Mouse (Mus musculus): Measurements from ENCODE around the gene Dnaaf2. TPM values are rescaled to one million over a fixed set of nuclear protein-coding genes. Genes with fewer than 3 reads are reported as not detected.

Gene Dnaaf2
- polyA plus RNA-seq, 1 experiment from 2014 or later, result 13.9 TPM

DNA sequence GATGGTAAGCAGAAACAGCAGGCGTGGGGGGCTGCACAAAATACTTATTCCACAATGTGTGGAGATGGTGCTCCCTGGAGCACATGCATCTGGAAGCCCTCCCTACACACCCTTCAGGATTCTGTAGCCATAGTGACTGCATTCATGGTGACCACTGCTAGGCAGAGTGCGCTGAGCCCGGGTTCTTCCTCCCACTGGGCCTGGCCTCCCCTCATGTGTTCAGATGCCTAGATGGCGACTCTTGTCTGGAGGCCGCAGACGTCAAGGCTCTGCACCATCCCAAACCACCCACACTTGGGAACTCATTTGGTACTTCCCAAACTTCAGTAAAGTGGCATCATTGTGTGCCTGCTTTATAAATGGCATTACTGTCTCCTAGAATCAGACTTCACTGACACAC lies 54.8 kb downstream of the Dnaaf2 start:
- no peaks in the 10 kb centered on the region for H3K4me1 ChIP-seq (replicated peaks; ENCODE audit: control insufficient read depth, insufficient read depth, low read length)
- H3K4me2 ChIP-seq (replicated peaks; ENCODE audit: low read depth, low read length), result no peak overlapping the region
- H3K27me3 ChIP-seq (ENCODE audit: control insufficient read depth, insufficient read depth, low read length), result no peaks in the 10 kb centered on the region
- H3K9ac ChIP-seq (ENCODE audit: low read depth, low read length), result no peak overlapping the region
- H3K9me3 ChIP-seq (ENCODE audit: control insufficient read depth, low read length), result no peaks in the 10 kb centered on the region
- 76% methylated on average over 6 of the region's 6 CpGs for WGBS
- no peak overlapping the region for H3K4me3 ChIP-seq (ENCODE audit: low read depth, low read length)
- H3K27ac ChIP-seq (ENCODE audit: low read depth, low read length), result no peak overlapping the region
- ATAC-seq (ENCODE audit: low FRiP score) (no peak), DNase-seq (ENCODE audit: low spot score) (no peak)
- H3K36me3 ChIP-seq (ENCODE audit: control insufficient read depth, insufficient read depth, low read length), result no peaks in the 10 kb centered on the region

DNA sequence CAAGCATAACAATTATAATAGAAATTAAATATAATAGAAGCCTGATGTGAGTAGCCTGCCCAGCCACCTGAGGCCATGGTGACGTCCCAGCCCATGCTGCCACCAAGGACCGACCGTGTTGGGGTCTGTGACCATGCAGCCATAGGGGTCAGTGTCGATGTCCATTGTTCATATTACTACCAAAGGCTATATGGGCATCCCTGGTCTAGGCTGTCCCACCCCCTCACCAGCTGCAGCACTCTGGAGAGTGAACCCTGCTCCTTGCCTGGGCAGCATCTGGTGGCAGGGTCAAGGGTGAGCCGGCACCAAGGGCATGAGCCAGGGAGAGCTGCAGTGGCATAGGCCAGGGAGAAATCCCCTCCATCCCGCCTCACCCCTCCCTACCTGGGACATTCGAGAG lies 58.4 kb downstream of the Dnaaf2 start:
- no peak for DNase-seq (ENCODE audit: low spot score)
- 87% methylated on average over 7 of the region's 7 CpGs for WGBS
- H3K4me1 ChIP-seq (replicated peaks; ENCODE audit: control insufficient read depth, insufficient read depth, low read length), result no peaks in the 10 kb centered on the region
- no peak for ATAC-seq (ENCODE audit: low FRiP score)
- H3K9ac ChIP-seq (ENCODE audit: low read depth, low read length), result no peak overlapping the region
- no peaks in the 10 kb centered on the region for H3K27me3 ChIP-seq (ENCODE audit: control insufficient read depth, insufficient read depth, low read length)
- no peak overlapping the region for H3K4me2 ChIP-seq (replicated peaks; ENCODE audit: low read depth, low read length)
- no peaks in the 10 kb centered on the region for H3K36me3 ChIP-seq (ENCODE audit: control insufficient read depth, insufficient read depth, low read length)
- no peak overlapping the region for H3K4me3 ChIP-seq (ENCODE audit: low read depth, low read length)
- no peaks in the 10 kb centered on the region for H3K9me3 ChIP-seq (ENCODE audit: control insufficient read depth, low read length)
- no peak overlapping the region for H3K27ac ChIP-seq (ENCODE audit: low read depth, low read length)

DNA sequence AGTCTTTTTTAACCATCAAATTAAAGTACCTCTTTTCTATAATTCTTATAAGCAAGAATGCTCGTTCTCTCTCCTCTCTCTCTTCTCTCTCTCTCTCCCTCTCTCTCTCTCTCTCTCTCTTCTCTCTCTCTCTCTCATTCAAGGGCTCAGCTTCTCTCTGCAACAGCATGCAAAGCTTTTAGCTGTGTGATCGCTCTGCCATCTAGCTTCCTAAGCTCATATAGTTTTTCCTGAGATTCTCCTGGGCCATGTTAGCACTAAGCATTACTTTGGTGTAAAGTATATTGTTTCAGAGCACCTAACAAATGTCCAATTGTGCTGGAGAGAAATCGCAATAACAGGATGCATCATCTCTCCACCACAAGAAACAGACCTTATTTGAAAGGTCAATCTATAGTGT lies 59.0 kb downstream of the Dnaaf2 start:
- no peak for DNase-seq (ENCODE audit: low spot score)
- Histone ChIP-seq H3K9me3 (ENCODE audit: control insufficient read depth, low read length) (no peaks in the 10 kb centered on the region), H3K9ac (ENCODE audit: low read depth, low read length) (no peak overlapping the region), H3K4me3 (ENCODE audit: low read depth, low read length) (no peak overlapping the region), H3K36me3 (ENCODE audit: control insufficient read depth, insufficient read depth, low read length) (no peaks in the 10 kb centered on the region), H3K4me2 (replicated peaks; ENCODE audit: low read depth, low read length) (no peak overlapping the region), H3K27ac (ENCODE audit: low read depth, low read length) (no peak overlapping the region), H3K4me1 (replicated peaks; ENCODE audit: control insufficient read depth, insufficient read depth, low read length) (no peaks in the 10 kb centered on the region), H3K27me3 (ENCODE audit: control insufficient read depth, insufficient read depth, low read length) (no peaks in the 10 kb centered on the region)
- 94% methylated on average over 3 of the region's 3 CpGs for WGBS
- ATAC-seq (ENCODE audit: low FRiP score), result no peak

Other genes with a start within 250 kb of the Dnaaf2 start
- gene Rps29, start 39.2 kb downstream of the Dnaaf2 start, polyA plus RNA-seq (2014; fragmentation: Nextera tagmentation; extraction: Ambion mirVana), result 1,259 and 1,264 TPM in 2 replicates
- 23.6 and 27.2 TPM in 2 replicates for gene Lrr1, start 29.6 kb downstream of the Dnaaf2 start, polyA plus RNA-seq (2014; fragmentation: Nextera tagmentation; extraction: Ambion mirVana)
- gene Rpl36al, start 14.3 kb downstream of the Dnaaf2 start, polyA plus RNA-seq (2014; fragmentation: Nextera tagmentation; extraction: Ambion mirVana), result 461 and 473 TPM in 2 replicates
- gene Mgat2, start 14.3 kb downstream of the Dnaaf2 start, polyA plus RNA-seq (2014; fragmentation: Nextera tagmentation; extraction: Ambion mirVana), result 35.9 and 37.7 TPM in 2 replicates
- 33.2 and 35.8 TPM in 2 replicates for gene Gm49383, start 1.3 kb downstream of the Dnaaf2 start, polyA plus RNA-seq (2014; fragmentation: Nextera tagmentation; extraction: Ambion mirVana)
- gene Gm49384, start 5.8 kb upstream of the Dnaaf2 start, polyA plus RNA-seq (2014; fragmentation: Nextera tagmentation; extraction: Ambion mirVana), result 34.5 and 36.2 TPM in 2 replicates
- gene Pole2, start 29.8 kb upstream of the Dnaaf2 start, polyA plus RNA-seq (2014; fragmentation: Nextera tagmentation; extraction: Ambion mirVana), result 24.8 and 25.8 TPM in 2 replicates
- gene Klhdc1, start 42.7 kb upstream of the Dnaaf2 start, polyA plus RNA-seq (2014; fragmentation: Nextera tagmentation; extraction: Ambion mirVana), result 2.9 and 4.5 TPM in 2 replicates
- gene Klhdc2, start 98.3 kb upstream of the Dnaaf2 start, polyA plus RNA-seq (2014; fragmentation: Nextera tagmentation; extraction: Ambion mirVana), result 267 and 269 TPM in 2 replicates
- gene Nemf, start 158.7 kb upstream of the Dnaaf2 start, polyA plus RNA-seq (2014; fragmentation: Nextera tagmentation; extraction: Ambion mirVana), result 90.2 and 108 TPM in 2 replicates
- 47.4 and 49.9 TPM in 2 replicates for gene Arf6, start 173.7 kb upstream of the Dnaaf2 start, polyA plus RNA-seq (2014; fragmentation: Nextera tagmentation; extraction: Ambion mirVana)
- gene Gm9887, start 174.0 kb upstream of the Dnaaf2 start, polyA plus RNA-seq (2014; fragmentation: Nextera tagmentation; extraction: Ambion mirVana), result 1.3 and 2.2 TPM in 2 replicates